Mouse (Mus musculus): ENCODE measurements around the gene Ppp1r12b.
A peak's percentile ranks its signal among the peaks of the same experiment; 100 is the strongest.

Ppp1r12b gene

GRCm38 (mm10) chr1:134760642-134761041 is 195.1 kb downstream of the Ppp1r12b start:
- no peak for DNase-seq (ENCODE audit: low spot score)

- DNase-seq (ENCODE audit: low spot score), result no peak
Observed at GRCm38 (mm10) chr1:134759133-134759532, 196.6 kb downstream of the Ppp1r12b start.

GRCm38 (mm10) chr1:134757230-134757629 is 198.5 kb downstream of the Ppp1r12b start:
- no peak for DNase-seq (ENCODE audit: low spot score)

GRCm38 (mm10) chr1:134756190-134756873 is 199.4 kb downstream of the Ppp1r12b start:
- no peak for DNase-seq (ENCODE audit: low spot score)

- no peak for DNase-seq (ENCODE audit: low spot score)
Observed at GRCm38 (mm10) chr1:134755548-134756189, 200.1 kb downstream of the Ppp1r12b start.

- no peak for DNase-seq (ENCODE audit: low spot score)
Observed at GRCm38 (mm10) chr1:134754818-134755217, 200.9 kb downstream of the Ppp1r12b start.

- DNase-seq (ENCODE audit: low spot score), result no peak
Observed at GRCm38 (mm10) chr1:134753751-134754630, 201.8 kb downstream of the Ppp1r12b start.

- DNase-seq (ENCODE audit: low spot score), result no peak
Observed at GRCm38 (mm10) chr1:134752447-134752846, 203.3 kb downstream of the Ppp1r12b start.

GRCm38 (mm10) chr1:134749889-134750288 is 205.9 kb downstream of the Ppp1r12b start:
- DNase-seq (ENCODE audit: low spot score), result no peak

GRCm38 (mm10) chr1:134747236-134748174 is 208.2 kb downstream of the Ppp1r12b start:
- DNase-seq (ENCODE audit: low spot score), result peak; percentile 73

GRCm38 (mm10) chr1:134745648-134746047 is 210.1 kb downstream of the Ppp1r12b start:
- no peak for DNase-seq (ENCODE audit: low spot score)

GRCm38 (mm10) chr1:134741946-134742661 is 213.6 kb downstream of the Ppp1r12b start:
- no peak for DNase-seq (ENCODE audit: low spot score)

GRCm38 (mm10) chr1:134741433-134741832 is 214.3 kb downstream of the Ppp1r12b start:
- DNase-seq (ENCODE audit: low spot score), result no peak

GRCm38 (mm10) chr1:134737463-134737862 is 218.3 kb downstream of the Ppp1r12b start:
- DNase-seq (ENCODE audit: low spot score), result no peak

- DNase-seq (ENCODE audit: low spot score), result no peak
Observed at GRCm38 (mm10) chr1:134733659-134734058, 222.1 kb downstream of the Ppp1r12b start.

- no peak for DNase-seq (ENCODE audit: low spot score)
Observed at GRCm38 (mm10) chr1:134727256-134727655, 228.5 kb downstream of the Ppp1r12b start.

- DNase-seq (ENCODE audit: low spot score), result no peak
Observed at GRCm38 (mm10) chr1:134726480-134726879, 229.3 kb downstream of the Ppp1r12b start.

GRCm38 (mm10) chr1:134725276-134725675 is 230.5 kb downstream of the Ppp1r12b start:
- no peak for DNase-seq (ENCODE audit: low spot score)

- DNase-seq (ENCODE audit: low spot score), result no peak
Observed at GRCm38 (mm10) chr1:134722891-134723290, 232.9 kb downstream of the Ppp1r12b start.

- no peak for DNase-seq (ENCODE audit: low spot score)
Observed at GRCm38 (mm10) chr1:134721486-134721885, 234.3 kb downstream of the Ppp1r12b start.

Data from spleen, adult 12 weeks (tissue).